Mouse (Mus musculus): ENCODE measurements around the gene Pagr1a. TPM values are rescaled to one million over a fixed set of nuclear protein-coding genes. Genes with fewer than 3 reads are reported as not detected.

Gene Pagr1a
- polyA plus RNA-seq, 1 experiment from 2014 or later: 30.4 TPM

DNA sequence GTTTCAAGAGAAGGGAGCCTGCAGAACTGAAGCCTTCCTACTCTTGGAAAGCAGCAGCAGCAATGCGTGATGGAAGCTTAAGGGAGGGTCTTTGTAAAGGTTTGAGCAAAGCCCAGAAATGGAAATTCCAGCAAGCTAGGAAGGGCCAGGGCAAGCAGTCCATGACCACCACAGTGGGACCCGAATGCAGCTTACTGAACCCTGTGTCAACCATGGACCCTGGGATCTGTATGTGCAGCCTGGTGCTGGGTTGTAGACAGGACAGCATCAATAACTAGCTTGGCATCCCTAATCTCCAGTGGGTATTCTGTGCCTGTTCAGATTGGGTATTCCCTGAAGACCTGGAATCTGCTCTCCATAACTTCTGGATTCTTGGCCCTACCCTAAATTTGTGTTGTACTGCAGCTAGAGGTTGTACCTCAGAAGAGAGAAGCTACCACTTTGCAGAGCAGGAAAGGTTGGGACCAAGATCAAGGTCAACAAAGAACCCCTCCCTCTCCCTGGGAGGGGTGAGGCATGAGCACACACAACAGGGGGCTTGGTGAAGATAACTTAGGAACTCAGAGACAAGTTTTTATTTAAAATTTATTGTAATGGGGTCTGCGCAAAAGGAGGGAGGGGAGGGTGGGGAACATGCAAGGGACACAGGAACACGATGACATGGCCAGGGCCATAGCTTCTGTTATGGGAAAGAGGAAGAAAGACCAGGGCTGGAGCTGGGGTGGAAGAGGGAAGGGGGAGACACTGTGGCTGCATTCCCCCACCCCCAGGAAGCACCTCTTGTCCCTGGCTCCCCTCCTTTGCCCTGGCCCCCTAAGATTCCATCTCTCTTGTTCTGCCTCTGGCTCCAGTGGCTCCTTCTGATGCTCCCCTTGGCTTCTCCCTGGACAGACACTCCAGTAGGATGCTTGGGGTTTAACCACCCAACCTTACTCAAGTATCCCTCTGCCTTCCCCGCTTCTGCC lies 4.7 kb upstream of the Pagr1a start:
- H3K36me3 ChIP-seq (ENCODE audit: control insufficient read depth, insufficient read depth, low read length): peaks cover 22% of the 10 kb centered on the region
- H3K27ac ChIP-seq (ENCODE audit: low read depth, low read length): peak overlapping the region; percentile 68
- peak overlapping the region; percentile 69 for H3K9ac ChIP-seq (replicated peaks; ENCODE audit: low read depth, low read length)
- peak overlapping the region; percentile 72 for H3K4me2 ChIP-seq (ENCODE audit: low read depth, low read length)
- peaks cover 59% of the 10 kb centered on the region for H3K4me1 ChIP-seq (ENCODE audit: control insufficient read depth, insufficient read depth, low read length)
- H3K9me3 ChIP-seq (ENCODE audit: control insufficient read depth, low read length): no peaks in the 10 kb centered on the region
- ATAC-seq (ENCODE audit: low read depth): no peak
- H3K4me3 ChIP-seq (ENCODE audit: low read depth, low read length): peak overlapping the region; percentile 51
- H3K27me3 ChIP-seq (ENCODE audit: control insufficient read depth, insufficient read depth, low read length): no peaks in the 10 kb centered on the region
- WGBS: 42% methylated on average over 5 of the region's 5 CpGs

DNA sequence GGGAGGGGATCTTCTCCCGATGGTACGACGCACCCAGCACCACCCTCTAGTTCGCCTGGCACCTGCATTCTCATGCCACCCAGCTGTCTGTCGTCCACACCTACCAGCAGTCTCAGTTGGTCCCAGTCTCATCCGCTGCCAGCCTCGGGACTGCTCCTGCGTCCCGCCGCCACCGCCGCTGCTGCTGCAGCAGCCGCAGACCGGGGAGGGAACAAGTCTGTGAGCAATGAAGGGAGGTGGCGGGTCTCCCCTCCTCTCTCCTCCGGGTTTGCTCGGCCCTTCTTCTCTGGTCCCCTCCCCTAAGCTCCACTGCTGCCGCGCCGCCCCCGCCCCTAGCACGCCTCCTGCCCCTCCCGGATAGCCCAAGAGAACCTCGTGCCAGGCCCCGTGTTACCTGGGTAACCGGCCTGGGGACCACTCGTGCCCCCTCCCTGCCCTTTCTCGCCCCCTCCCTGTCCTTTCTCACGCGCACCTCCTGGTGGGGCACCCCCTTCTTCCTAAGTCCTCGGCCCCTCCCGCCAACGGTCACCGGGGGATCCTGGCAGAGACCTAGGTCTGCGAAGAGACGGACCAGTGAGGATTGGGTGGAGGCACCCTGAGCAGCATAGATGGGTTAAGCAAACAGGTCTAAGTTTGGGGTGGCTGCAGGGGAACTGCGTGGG lies 3.9 kb upstream of the Pagr1a start, which contains the start of the genes Gm42742 and Prrt2:
TSS of gene Gm42742 (minus strand) at position 197 of the 662 bp plus-strand sequence.
TSS of gene Prrt2 (minus strand) at position 311 of the 662 bp plus-strand sequence.
- Histone ChIP-seq H3K4me1 (ENCODE audit: control insufficient read depth, insufficient read depth, low read length) (peaks cover 61% of the 10 kb centered on the region), H3K9me3 (ENCODE audit: control insufficient read depth, low read length) (no peaks in the 10 kb centered on the region), H3K9ac (replicated peaks; ENCODE audit: low read depth, low read length) (peak within 1 kb of the TSS; percentile 69), H3K4me2 (ENCODE audit: low read depth, low read length) (peak within 1 kb of the TSS; percentile 72), H3K27me3 (ENCODE audit: control insufficient read depth, insufficient read depth, low read length) (no peaks in the 10 kb centered on the region), H3K4me3 (ENCODE audit: low read depth, low read length) (peak within 1 kb of the TSS; percentile 51), H3K27ac (ENCODE audit: low read depth, low read length) (peak within 1 kb of the TSS; percentile 77), H3K36me3 (ENCODE audit: control insufficient read depth, insufficient read depth, low read length) (peaks cover 22% of the 10 kb centered on the region)
- ATAC-seq (ENCODE audit: low read depth): peak; percentile 4; the same call in 1 of the 2 replicates
- WGBS: under 1% methylated on average over 37 of the region's 37 CpGs

DNA sequence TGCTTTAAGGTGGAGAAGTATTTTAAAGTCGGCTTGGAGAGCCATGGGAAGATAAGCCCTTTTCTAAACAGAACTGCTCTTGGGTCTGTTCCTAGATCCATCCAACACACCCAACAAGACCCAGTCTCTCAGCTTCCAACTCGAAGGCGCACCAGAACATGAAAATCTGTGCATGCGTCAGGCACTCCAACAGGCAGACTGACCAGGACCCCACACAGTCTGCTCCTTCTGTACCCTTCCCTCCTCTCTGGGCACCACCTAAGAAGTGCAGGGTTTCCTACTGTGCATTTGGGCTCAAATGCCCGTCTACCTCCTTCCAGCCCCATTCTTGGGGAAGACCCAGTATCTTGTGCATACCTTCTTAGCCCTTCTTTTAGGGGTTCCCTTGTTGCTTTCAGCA lies 3.3 kb upstream of the Pagr1a start:
- Histone ChIP-seq H3K4me1 (ENCODE audit: control insufficient read depth, insufficient read depth, low read length) (peaks cover 66% of the 10 kb centered on the region), H3K36me3 (ENCODE audit: control insufficient read depth, insufficient read depth, low read length) (peaks cover 22% of the 10 kb centered on the region), H3K27ac (ENCODE audit: low read depth, low read length) (peak overlapping the region; percentile 77), H3K4me2 (ENCODE audit: low read depth, low read length) (peak overlapping the region; percentile 72), H3K27me3 (ENCODE audit: control insufficient read depth, insufficient read depth, low read length) (no peaks in the 10 kb centered on the region), H3K9me3 (ENCODE audit: control insufficient read depth, low read length) (no peaks in the 10 kb centered on the region), H3K9ac (replicated peaks; ENCODE audit: low read depth, low read length) (peak overlapping the region; percentile 69), H3K4me3 (ENCODE audit: low read depth, low read length) (peak overlapping the region; percentile 51)
- 40% methylated on average over 5 of the region's 5 CpGs for WGBS
- ATAC-seq (ENCODE audit: low read depth): no peak

DNA sequence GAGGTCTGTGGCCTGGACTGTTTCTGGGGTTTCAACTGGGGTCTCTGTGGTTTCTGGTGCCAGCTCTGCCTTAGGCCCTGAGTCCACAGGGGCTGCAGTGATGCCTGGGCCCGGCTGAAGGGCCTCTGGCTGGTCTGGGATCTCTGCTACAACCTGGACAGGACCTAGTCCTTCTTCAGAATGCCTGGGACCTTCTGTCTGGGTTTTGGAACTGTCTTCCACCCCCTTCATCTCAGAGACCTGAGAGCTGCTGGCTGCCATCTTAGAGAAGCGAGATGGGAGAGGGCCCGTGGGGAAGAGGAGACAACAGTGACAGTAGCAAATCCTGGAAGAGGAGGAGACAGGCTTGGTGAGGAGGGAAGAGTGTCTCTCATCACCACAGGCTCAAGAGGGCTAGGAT lies 2.9 kb upstream of the Pagr1a start:
- Histone ChIP-seq H3K36me3 (ENCODE audit: control insufficient read depth, insufficient read depth, low read length) (peaks cover 22% of the 10 kb centered on the region), H3K27me3 (ENCODE audit: control insufficient read depth, insufficient read depth, low read length) (no peaks in the 10 kb centered on the region), H3K9me3 (ENCODE audit: control insufficient read depth, low read length) (no peaks in the 10 kb centered on the region), H3K9ac (replicated peaks; ENCODE audit: low read depth, low read length) (peak overlapping the region; percentile 69; the same call in 1 of the 2 replicates), H3K4me1 (ENCODE audit: control insufficient read depth, insufficient read depth, low read length) (peaks cover 69% of the 10 kb centered on the region), H3K4me3 (ENCODE audit: low read depth, low read length) (peak overlapping the region; percentile 51), H3K4me2 (ENCODE audit: low read depth, low read length) (peak overlapping the region; percentile 72), H3K27ac (ENCODE audit: low read depth, low read length) (no peak overlapping the region)
- ATAC-seq (ENCODE audit: low read depth): no peak
- 69% methylated on average over 3 of the region's 3 CpGs for WGBS

DNA sequence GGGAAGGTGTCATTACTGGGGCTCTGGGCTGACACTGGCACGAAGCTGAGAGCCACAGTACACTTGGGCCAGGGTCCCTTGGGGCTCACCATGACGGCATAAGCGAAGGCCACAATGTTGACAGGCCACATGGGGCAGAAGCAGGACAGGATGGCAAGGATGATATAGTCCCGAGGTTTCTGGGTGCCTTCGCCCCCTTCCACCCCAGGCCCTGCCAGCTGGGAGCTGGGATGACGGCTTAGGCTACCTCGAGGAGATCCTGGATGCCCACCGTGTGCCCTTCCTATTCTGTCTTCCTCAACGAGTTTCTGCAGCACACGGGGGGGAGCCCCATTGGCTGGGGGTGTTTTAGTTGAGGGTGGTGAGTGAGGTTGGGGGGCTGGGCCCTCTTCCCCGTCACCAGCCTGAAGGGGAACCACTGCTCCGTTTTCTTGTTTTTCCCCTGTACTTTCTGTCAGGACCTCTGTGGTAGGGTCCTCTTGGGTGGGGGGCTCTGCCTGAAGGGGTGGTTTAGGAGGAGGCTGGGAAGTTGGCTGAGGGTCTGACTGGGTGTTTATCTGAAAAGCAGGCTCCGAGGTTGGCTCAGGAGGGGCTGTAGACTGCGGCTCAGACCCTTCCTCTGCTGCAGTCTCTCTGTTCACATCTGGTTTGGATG lies 2.3 kb upstream of the Pagr1a start:
- H3K4me2 ChIP-seq (ENCODE audit: low read depth, low read length): peak overlapping the region; percentile 72
- ATAC-seq (ENCODE audit: low read depth): no peak
- peak overlapping the region; percentile 51; the same call in 1 of the 2 replicates for H3K4me3 ChIP-seq (ENCODE audit: low read depth, low read length)
- H3K9ac ChIP-seq (replicated peaks; ENCODE audit: low read depth, low read length): peak overlapping the region; percentile 69; the same call in 1 of the 2 replicates
- H3K4me1 ChIP-seq (ENCODE audit: control insufficient read depth, insufficient read depth, low read length): peaks cover 66% of the 10 kb centered on the region
- peaks cover 19% of the 10 kb centered on the region for H3K36me3 ChIP-seq (ENCODE audit: control insufficient read depth, insufficient read depth, low read length)
- 85% methylated on average over 14 of the region's 14 CpGs for WGBS
- no peaks in the 10 kb centered on the region for H3K9me3 ChIP-seq (ENCODE audit: control insufficient read depth, low read length)
- no peaks in the 10 kb centered on the region for H3K27me3 ChIP-seq (ENCODE audit: control insufficient read depth, insufficient read depth, low read length)
- H3K27ac ChIP-seq (ENCODE audit: low read depth, low read length): no peak overlapping the region; the same call in 1 of the 2 replicates

DNA sequence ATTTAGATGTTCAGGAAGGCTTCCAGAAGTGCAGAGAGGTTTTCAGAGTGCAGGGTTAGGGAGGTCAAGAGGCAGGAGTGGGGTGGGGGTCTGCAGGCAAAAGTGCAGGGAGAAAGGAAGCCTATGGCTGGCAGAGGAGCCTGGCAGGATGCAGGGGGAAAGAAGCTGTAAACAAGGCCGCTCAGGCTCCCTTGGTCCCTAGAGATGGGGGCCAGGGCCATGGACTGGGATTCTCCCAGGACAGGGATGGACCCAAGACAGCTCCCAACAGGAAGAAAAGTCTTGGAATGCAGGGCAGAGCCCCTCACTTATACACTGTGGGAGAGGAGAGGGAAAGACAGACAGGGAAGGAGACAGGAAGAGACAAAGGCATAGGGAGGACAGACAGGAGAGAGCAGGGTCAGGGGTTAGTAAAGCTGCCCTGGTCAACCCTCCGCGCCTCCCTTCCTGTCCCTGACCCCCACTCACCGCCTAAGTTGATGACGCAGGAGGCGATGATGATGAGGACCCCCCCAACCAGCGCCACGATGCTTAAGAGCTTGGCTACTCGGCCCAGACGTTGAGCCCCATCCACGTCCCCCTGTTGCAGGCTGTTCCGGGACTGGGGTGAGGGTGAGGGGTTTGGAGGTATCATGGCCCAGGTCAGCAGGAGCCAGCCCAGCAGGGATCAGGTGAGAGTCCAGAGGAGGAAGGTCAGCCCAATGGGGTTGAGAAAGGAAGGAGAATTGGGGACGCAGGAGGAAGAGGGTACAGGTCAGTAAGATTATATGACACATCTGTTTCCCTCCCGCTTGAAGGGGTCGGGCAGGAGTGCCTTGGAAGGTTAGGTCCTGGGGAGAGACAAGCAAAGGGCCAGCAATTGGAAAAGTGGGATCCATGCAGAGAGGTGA lies 1.5 kb upstream of the Pagr1a start:
- no peaks in the 10 kb centered on the region for H3K9me3 ChIP-seq (ENCODE audit: control insufficient read depth, low read length)
- H3K27ac ChIP-seq (ENCODE audit: low read depth, low read length): peak overlapping the region; percentile 4; the same call in 1 of the 2 replicates
- H3K36me3 ChIP-seq (ENCODE audit: control insufficient read depth, insufficient read depth, low read length): peaks cover 16% of the 10 kb centered on the region
- H3K4me1 ChIP-seq (ENCODE audit: control insufficient read depth, insufficient read depth, low read length): peaks cover 59% of the 10 kb centered on the region
- H3K9ac ChIP-seq (replicated peaks; ENCODE audit: low read depth, low read length): no peak overlapping the region
- H3K27me3 ChIP-seq (ENCODE audit: control insufficient read depth, insufficient read depth, low read length): no peaks in the 10 kb centered on the region
- no peak for ATAC-seq (ENCODE audit: low read depth)
- 91% methylated on average over 15 of the region's 15 CpGs for WGBS
- no peak overlapping the region for H3K4me3 ChIP-seq (ENCODE audit: low read depth, low read length)
- H3K4me2 ChIP-seq (ENCODE audit: low read depth, low read length): peak overlapping the region; percentile 98; the same call in 1 of the 2 replicates

DNA sequence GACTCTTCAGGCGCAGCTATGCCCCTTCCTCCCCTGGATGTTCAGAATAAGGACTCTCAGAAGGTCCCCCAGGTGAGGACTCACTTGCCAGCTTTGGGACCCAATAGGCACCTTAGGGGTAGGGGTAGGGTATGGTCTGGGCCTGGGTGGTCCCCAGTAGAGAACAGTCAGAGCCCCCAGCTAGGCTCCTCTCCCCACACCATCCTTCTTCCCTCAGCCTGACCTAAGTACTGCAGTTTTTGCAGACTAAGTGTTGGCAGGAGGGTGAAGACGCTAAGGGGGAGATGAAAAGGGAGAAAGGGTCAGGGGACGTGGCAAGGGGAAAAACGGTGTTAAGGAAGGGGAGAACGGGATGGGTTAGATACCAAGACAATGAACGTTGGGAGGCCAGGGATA lies 796 bp upstream of the Pagr1a start:
- Histone ChIP-seq H3K4me1 (ENCODE audit: control insufficient read depth, insufficient read depth, low read length) (peaks cover 52% of the 10 kb centered on the region), H3K27me3 (ENCODE audit: control insufficient read depth, insufficient read depth, low read length) (no peaks in the 10 kb centered on the region), H3K27ac (ENCODE audit: low read depth, low read length) (peak overlapping the region; percentile 4), H3K36me3 (ENCODE audit: control insufficient read depth, insufficient read depth, low read length) (peaks cover 11% of the 10 kb centered on the region; the same call in 1 of the 2 replicates), H3K9me3 (ENCODE audit: control insufficient read depth, low read length) (no peaks in the 10 kb centered on the region), H3K4me3 (ENCODE audit: low read depth, low read length) (no peak overlapping the region), H3K4me2 (ENCODE audit: low read depth, low read length) (peak overlapping the region; percentile 98; the same call in 1 of the 2 replicates), H3K9ac (replicated peaks; ENCODE audit: low read depth, low read length) (no peak overlapping the region)
- 65% methylated on average over 6 of the region's 6 CpGs for WGBS
- no peak for ATAC-seq (ENCODE audit: low read depth)

DNA sequence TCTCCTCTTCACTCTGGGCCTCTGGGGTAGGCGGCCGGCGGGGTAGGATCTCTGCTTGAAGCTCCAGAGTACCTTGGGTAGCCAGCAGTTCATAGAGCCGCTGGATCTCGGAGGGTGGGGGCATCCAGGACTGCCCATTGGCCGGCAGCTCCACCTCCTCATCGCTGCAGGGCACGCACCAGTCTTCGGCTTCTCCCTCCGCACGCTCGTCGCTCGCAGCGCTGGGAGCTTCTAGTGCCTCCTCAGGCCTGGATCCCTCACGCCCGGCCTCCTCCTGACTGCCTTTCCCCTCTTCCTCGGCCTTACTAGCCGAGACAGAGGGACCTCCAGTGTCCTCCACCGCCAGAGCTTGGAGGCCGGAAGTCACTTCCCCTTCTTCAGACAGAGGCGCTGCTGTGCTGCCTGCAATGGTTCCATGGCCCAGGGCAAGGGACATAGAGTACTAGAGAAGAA lies 640 bp downstream of the Pagr1a start:
- Histone ChIP-seq H3K4me3 (ENCODE audit: low read depth, low read length) (peak overlapping the region; percentile 70), H3K9ac (replicated peaks; ENCODE audit: low read depth, low read length) (peak overlapping the region; percentile 83), H3K27me3 (ENCODE audit: control insufficient read depth, insufficient read depth, low read length) (no peaks in the 10 kb centered on the region), H3K36me3 (ENCODE audit: control insufficient read depth, insufficient read depth, low read length) (peaks cover 2% of the 10 kb centered on the region; the same call in 1 of the 2 replicates), H3K27ac (ENCODE audit: low read depth, low read length) (peak overlapping the region; percentile 94), H3K4me2 (ENCODE audit: low read depth, low read length) (peak overlapping the region; percentile 98), H3K9me3 (ENCODE audit: control insufficient read depth, low read length) (no peaks in the 10 kb centered on the region), H3K4me1 (ENCODE audit: control insufficient read depth, insufficient read depth, low read length) (peaks cover 44% of the 10 kb centered on the region)
- ATAC-seq (ENCODE audit: low read depth): peak; percentile 52
- WGBS: 0% methylated on average over 22 of the region's 22 CpGs

Measured in neural tube, embryonic 14.5 days (tissue).